Mouse (Mus musculus): Measurements from ENCODE around the gene BC029722. TPM values are rescaled to one million over a fixed set of nuclear protein-coding genes. Genes with fewer than 3 reads are reported as not detected.
A peak's percentile ranks its signal among the peaks of the same experiment; 100 is the strongest.

BC029722 gene
- polyA plus RNA-seq, 1 experiment, result 56.4 TPM

DNA sequence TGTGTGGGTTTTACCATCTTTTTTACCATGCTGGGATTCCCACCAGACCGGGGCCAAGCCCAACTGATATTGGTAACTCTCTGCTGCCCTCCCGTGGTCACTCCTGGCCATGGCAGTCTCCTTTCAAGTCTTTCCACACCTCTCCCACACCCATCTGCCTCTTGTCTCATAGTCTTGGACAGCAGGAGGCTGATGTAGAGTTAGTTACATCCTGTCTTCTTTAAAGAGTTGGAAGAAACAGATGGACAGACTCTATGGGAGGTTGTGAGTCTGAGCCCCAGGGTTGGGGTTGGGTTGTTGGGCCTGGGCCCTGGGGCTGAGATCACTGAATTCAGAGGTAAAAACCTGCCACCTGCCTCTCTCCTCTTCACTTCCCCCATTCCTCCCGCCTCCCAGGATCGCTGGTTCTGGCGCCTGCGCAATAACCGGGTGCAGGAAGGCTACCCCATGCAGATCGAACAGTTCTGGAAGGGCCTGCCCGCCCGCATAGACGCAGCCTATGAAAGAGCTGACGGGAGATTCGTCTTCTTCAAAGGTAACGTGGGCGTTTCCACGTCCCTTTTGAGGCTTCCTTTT is 7.3 kb downstream of the BC029722 start:
- WGBS, result 40% methylated on average over 16 of the region's 16 CpGs
- DNase-seq, result peak; percentile 73

DNA sequence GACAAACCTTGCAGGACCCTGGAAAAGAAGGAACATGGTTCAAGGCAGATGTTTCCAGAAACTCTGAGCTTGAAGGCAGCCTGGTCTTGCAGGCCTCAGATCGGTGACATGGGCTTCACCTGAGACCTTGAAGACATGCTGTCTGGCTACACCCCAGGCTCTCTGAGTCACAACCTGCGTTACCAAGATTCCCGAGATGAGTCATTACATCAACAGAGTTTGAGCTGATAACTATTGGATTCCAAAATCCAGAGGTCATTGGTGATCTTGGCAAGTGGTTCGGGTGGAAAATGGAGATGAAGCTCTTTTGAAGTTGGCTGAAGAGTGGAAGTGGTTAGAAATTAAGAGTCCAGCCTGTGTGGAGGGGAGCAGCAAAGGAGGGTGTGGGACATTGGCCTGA is 9.6 kb downstream of the BC029722 start:
- peaks cover 4% of the 10 kb centered on the region; the same call in 1 of the 2 replicates for H3K4me1 ChIP-seq (ENCODE audit: control insufficient read depth, insufficient read depth, low read length)
- no peaks in the 10 kb centered on the region for H3K36me3 ChIP-seq (ENCODE audit: control insufficient read depth, insufficient read depth, low read length)
- H3K27me3 ChIP-seq (replicated peaks; ENCODE audit: control insufficient read depth, insufficient read depth, low read length), result no peaks in the 10 kb centered on the region
- TF ChIP-seq POLR2A (IDR thresholded peaks at IDR 0.05; ENCODE audit: low read depth, low read length) (no peak), CTCF (conservative IDR thresholded peaks at IDR 0.05; ENCODE audit: insufficient read depth, insufficient read length, low read depth, low read length) (no peak)
- no peak overlapping the region for H3K4me3 ChIP-seq (ENCODE audit: insufficient read depth, low read depth, low read length)
- WGBS, result 78% methylated on average over 4 of the region's 4 CpGs
- no peak for DNase-seq
- no peak overlapping the region for H3K27ac ChIP-seq (ENCODE audit: insufficient read depth, low read depth, low read length)

More for the DNA sequence above, 7.3 kb downstream of the BC029722 start:
- Histone ChIP-seq H3K27ac (ENCODE audit: insufficient read depth, low read depth, low read length) (no peak overlapping the region), H3K4me3 (ENCODE audit: insufficient read depth, low read depth, low read length) (no peak overlapping the region), H3K4me1 (ENCODE audit: control insufficient read depth, insufficient read depth, low read length) (no peaks in the 10 kb centered on the region), H3K36me3 (ENCODE audit: control insufficient read depth, insufficient read depth, low read length) (no peaks in the 10 kb centered on the region), H3K27me3 (replicated peaks; ENCODE audit: control insufficient read depth, insufficient read depth, low read length) (no peaks in the 10 kb centered on the region)
- TF ChIP-seq CTCF (conservative IDR thresholded peaks at IDR 0.05; ENCODE audit: insufficient read depth, insufficient read length, low read depth, low read length), result peak; percentile 96
- TF ChIP-seq POLR2A (IDR thresholded peaks at IDR 0.05; ENCODE audit: low read depth, low read length), result no peak

DNA sequence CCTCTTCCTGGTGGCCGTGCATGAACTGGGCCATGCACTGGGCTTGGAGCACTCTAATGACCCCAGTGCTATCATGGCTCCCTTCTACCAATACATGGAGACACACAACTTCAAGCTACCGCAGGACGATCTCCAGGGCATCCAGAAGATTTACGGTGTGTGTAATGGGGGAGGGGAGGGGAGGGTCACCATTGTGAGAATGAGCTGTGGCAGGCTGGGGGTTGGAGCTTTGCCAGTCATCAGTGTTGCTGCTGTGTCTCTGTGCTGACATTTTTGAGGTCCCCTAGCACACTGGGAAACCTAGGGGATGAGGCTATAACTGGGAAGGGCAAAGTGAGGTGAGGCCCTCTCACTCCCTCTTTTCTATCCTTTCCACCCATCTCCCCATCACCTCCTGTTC is 11.8 kb downstream of the BC029722 start:
- WGBS, result 48% methylated on average over 4 of the region's 4 CpGs
- H3K4me1 ChIP-seq (ENCODE audit: control insufficient read depth, insufficient read depth, low read length), result peaks cover 4% of the 10 kb centered on the region; the same call in 1 of the 2 replicates
- no peaks in the 10 kb centered on the region for H3K36me3 ChIP-seq (ENCODE audit: control insufficient read depth, insufficient read depth, low read length)
- H3K4me3 ChIP-seq (ENCODE audit: insufficient read depth, low read depth, low read length), result no peak overlapping the region
- H3K27me3 ChIP-seq (replicated peaks; ENCODE audit: control insufficient read depth, insufficient read depth, low read length), result no peaks in the 10 kb centered on the region
- DNase-seq, result no peak
- TF ChIP-seq POLR2A (IDR thresholded peaks at IDR 0.05; ENCODE audit: low read depth, low read length) (no peak), CTCF (conservative IDR thresholded peaks at IDR 0.05; ENCODE audit: insufficient read depth, insufficient read length, low read depth, low read length) (no peak)
- H3K27ac ChIP-seq (ENCODE audit: insufficient read depth, low read depth, low read length), result no peak overlapping the region

DNA sequence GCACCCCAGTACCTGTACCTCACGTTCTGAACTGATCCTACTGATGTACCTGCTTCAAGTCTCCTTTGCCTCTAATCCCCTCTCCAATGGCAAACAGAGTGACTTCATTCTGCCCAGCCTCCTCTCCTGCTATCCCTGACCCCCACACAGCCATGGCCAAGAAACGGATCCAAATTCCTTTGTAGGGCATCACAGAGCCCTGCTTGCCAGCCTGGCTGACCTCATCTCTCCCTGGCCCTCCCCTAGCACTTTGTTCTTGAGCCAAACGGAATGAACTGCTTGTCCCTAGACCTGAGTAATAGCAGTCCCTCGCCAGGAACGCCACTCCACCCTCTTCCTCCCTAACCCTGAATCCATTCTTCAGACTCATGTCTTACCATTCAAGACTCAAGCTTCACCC is 12.7 kb downstream of the BC029722 start:
- no peaks in the 10 kb centered on the region for H3K36me3 ChIP-seq (ENCODE audit: control insufficient read depth, insufficient read depth, low read length)
- no peak overlapping the region for H3K4me3 ChIP-seq (ENCODE audit: insufficient read depth, low read depth, low read length)
- H3K27ac ChIP-seq (ENCODE audit: insufficient read depth, low read depth, low read length), result no peak overlapping the region
- 45% methylated on average over 5 of the region's 5 CpGs for WGBS
- DNase-seq, result peak; percentile 27
- no peaks in the 10 kb centered on the region for H3K27me3 ChIP-seq (replicated peaks; ENCODE audit: control insufficient read depth, insufficient read depth, low read length)
- no peak for TF ChIP-seq POLR2A (IDR thresholded peaks at IDR 0.05; ENCODE audit: low read depth, low read length)
- no peak for TF ChIP-seq CTCF (conservative IDR thresholded peaks at IDR 0.05; ENCODE audit: insufficient read depth, insufficient read length, low read depth, low read length)
- peaks cover 4% of the 10 kb centered on the region; the same call in 1 of the 2 replicates for H3K4me1 ChIP-seq (ENCODE audit: control insufficient read depth, insufficient read depth, low read length)

DNA sequence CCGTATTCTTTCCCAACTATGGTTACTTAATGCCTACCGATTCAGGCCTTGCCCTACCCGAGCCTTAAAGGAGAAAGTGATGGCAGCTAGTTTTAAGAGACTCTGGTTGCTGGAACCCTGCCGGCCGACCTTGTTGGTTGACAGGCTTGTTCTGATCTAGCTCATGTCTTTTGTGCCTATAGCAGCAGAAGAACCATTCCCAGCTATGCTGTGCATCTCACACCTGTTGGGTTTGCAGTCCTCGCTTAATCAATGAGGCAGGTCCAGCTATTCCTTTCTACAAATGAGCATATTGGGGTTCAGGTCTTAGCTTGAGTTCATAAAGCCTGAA is 13.3 kb downstream of the BC029722 start:
- 88% methylated on average over 6 of the region's 6 CpGs for WGBS
- no peaks in the 10 kb centered on the region for H3K36me3 ChIP-seq (ENCODE audit: control insufficient read depth, insufficient read depth, low read length)
- DNase-seq, result no peak
- H3K4me1 ChIP-seq (ENCODE audit: control insufficient read depth, insufficient read depth, low read length), result peaks cover 4% of the 10 kb centered on the region; the same call in 1 of the 2 replicates
- TF ChIP-seq CTCF (conservative IDR thresholded peaks at IDR 0.05; ENCODE audit: insufficient read depth, insufficient read length, low read depth, low read length), result no peak
- TF ChIP-seq POLR2A (IDR thresholded peaks at IDR 0.05; ENCODE audit: low read depth, low read length), result no peak
- no peak overlapping the region for H3K4me3 ChIP-seq (ENCODE audit: insufficient read depth, low read depth, low read length)
- H3K27ac ChIP-seq (ENCODE audit: insufficient read depth, low read depth, low read length), result no peak overlapping the region
- no peaks in the 10 kb centered on the region for H3K27me3 ChIP-seq (replicated peaks; ENCODE audit: control insufficient read depth, insufficient read depth, low read length)

DNA sequence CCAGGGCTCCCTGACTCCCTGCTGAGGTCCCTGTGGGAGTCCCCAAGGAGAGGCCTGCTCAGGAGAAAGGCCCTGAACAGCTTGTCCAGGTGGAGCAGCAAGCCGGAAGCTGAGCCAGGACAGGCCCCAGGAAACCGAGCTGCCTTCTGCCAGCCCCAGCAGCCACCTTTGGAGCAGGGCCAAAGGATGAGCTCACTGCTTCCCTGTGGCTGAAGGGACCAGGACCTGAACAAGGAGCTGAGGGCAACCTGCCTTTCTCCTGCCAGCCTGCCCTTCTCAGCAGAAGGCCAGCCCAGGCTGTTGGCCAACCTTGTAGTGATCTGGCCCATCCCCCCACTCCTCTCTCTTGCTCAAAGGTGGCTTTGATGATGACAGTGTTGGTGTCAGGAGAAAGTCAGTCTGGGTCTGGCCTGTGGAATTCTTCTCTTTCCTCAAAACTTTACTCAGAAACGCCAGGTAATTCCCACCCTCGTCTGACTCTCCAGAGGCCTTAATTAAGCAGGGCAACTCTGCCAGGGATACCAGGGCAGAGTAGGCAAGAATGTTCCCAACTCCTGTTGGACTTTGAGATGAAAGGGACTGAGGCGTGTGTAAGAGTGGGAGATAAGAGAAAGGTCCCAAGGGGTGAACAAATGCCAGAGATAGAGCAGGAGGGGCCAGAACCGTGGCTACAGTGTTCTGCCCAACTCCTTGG is 13.8 kb downstream of the BC029722 start:
- peak; percentile 62 for DNase-seq
- no peak overlapping the region for H3K4me3 ChIP-seq (ENCODE audit: insufficient read depth, low read depth, low read length)
- no peak overlapping the region for H3K27ac ChIP-seq (ENCODE audit: insufficient read depth, low read depth, low read length)
- H3K27me3 ChIP-seq (replicated peaks; ENCODE audit: control insufficient read depth, insufficient read depth, low read length), result no peaks in the 10 kb centered on the region
- TF ChIP-seq POLR2A (IDR thresholded peaks at IDR 0.05; ENCODE audit: low read depth, low read length) (no peak), CTCF (conservative IDR thresholded peaks at IDR 0.05; ENCODE audit: insufficient read depth, insufficient read length, low read depth, low read length) (no peak)
- no peaks in the 10 kb centered on the region for H3K36me3 ChIP-seq (ENCODE audit: control insufficient read depth, insufficient read depth, low read length)
- WGBS, result 41% methylated on average over 6 of the region's 6 CpGs
- H3K4me1 ChIP-seq (ENCODE audit: control insufficient read depth, insufficient read depth, low read length), result peaks cover 4% of the 10 kb centered on the region; the same call in 1 of the 2 replicates

DNA sequence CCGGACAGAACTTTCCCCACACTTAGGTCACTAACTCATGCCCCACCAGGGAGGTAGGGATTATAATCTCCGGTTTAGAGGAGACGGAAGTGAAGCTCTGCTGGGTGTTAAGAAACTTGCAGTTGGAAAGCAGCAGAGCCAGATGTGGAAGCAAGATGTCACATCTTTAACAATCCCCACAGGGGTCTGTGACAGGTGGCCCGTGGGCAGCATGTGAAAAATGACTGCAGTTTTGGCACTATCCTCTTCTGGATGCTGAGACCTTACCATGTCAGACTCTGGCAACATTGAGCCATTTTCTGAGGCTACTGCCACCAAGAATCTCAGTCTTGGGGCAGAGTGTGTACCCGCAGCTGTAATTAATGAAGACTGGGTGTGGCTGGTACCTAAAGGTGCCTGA is 15.2 kb downstream of the BC029722 start:
- Histone ChIP-seq H3K4me1 (ENCODE audit: control insufficient read depth, insufficient read depth, low read length) (peaks cover 4% of the 10 kb centered on the region; the same call in 1 of the 2 replicates), H3K36me3 (ENCODE audit: control insufficient read depth, insufficient read depth, low read length) (no peaks in the 10 kb centered on the region), H3K27me3 (replicated peaks; ENCODE audit: control insufficient read depth, insufficient read depth, low read length) (no peaks in the 10 kb centered on the region), H3K27ac (ENCODE audit: insufficient read depth, low read depth, low read length) (no peak overlapping the region), H3K4me3 (ENCODE audit: insufficient read depth, low read depth, low read length) (no peak overlapping the region)
- no peak for TF ChIP-seq CTCF (conservative IDR thresholded peaks at IDR 0.05; ENCODE audit: insufficient read depth, insufficient read length, low read depth, low read length)
- TF ChIP-seq POLR2A (IDR thresholded peaks at IDR 0.05; ENCODE audit: low read depth, low read length), result no peak
- WGBS, result 71% methylated on average over 5 of the region's 5 CpGs
- no peak for DNase-seq

All from kidney, adult 2 months (tissue).